Comparison of ENCODE assay signal across 26 mouse cellular contexts in the genomic region with DNA sequence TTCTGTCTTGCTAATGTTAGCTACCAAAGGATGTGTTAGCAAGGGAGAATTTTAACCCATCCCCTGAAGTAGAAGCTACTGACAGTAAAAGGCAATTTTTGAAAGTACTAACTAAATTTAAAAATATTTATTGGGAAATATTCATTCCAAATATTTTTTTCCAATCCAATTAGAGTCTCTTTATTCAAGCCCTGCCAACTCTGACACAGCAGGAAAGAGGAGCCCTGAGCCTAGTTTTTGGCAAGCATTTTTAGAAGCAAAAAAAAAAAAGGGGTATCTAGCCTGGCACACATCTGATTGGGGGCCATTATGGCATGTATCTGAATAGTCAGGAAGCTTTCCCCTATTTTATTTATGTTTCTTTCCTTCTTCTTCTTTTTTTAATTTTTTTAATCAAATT.
"Had no signal": no experiment of that assay in that cellular context is flagged by ENCODE, and none has a peak within 500 bp of the region (broad histone marks: within the 10 kb centered on the region; RNA-seq: fewer than 3 reads in every experiment).

No protein-coding gene starts in this region.

- H3K27me3 ChIP-seq: heart, embryonic 12.5 days; hindbrain, embryonic 13.5 days; hindbrain, embryonic 15.5 days; intestine, embryonic 15.5 days; limb, embryonic 12.5 days; liver, embryonic 13.5 days; liver, embryonic 15.5 days had no signal

- H3K9ac ChIP-seq: heart, embryonic 12.5 days; hindbrain, embryonic 13.5 days; hindbrain, embryonic 15.5 days; intestine, embryonic 15.5 days; limb, embryonic 12.5 days; liver, embryonic 13.5 days; liver, embryonic 15.5 days had no signal

- H3K4me3 ChIP-seq: heart, embryonic 10.5 days; heart, embryonic 12.5 days; hindbrain, embryonic 13.5 days; hindbrain, embryonic 15.5 days; intestine, embryonic 15.5 days; layer of hippocampus, adult 2 months; left cerebral cortex, adult 2 months; limb, embryonic 10.5 days; limb, embryonic 12.5 days; liver, embryonic 13.5 days; liver, embryonic 15.5 days had no signal

- H3K36me3 ChIP-seq: heart, embryonic 10.5 days; heart, embryonic 12.5 days; hindbrain, embryonic 13.5 days; hindbrain, embryonic 15.5 days; intestine, embryonic 15.5 days; limb, embryonic 10.5 days; limb, embryonic 12.5 days; liver, embryonic 13.5 days; liver, embryonic 15.5 days had no signal

- DNase-seq: gastrocnemius, postnatal 14 days; gastrocnemius, postnatal 36 days; heart, adult 18-20 months; heart, postnatal 10 days; heart, postnatal 4 days; kidney, adult 18-20 months; kidney, adult 8-10 months; kidney, postnatal 10 days; kidney, postnatal 25 days; kidney, postnatal 4 days; liver; liver, embryonic 13.5 days; lung, adult 18-20 months had no signal

- H3K4me2 ChIP-seq: heart, embryonic 12.5 days; hindbrain, embryonic 13.5 days; hindbrain, embryonic 15.5 days; intestine, embryonic 15.5 days; limb, embryonic 12.5 days; liver, embryonic 11.5 days; liver, embryonic 13.5 days; liver, embryonic 15.5 days had no signal

- ATAC-seq: inflammation-experienced regulatory T-cells, adult 6 months; intestine, embryonic 15.5 days; intestine, postnatal 0 days had no signal

- H3K9me3 ChIP-seq: heart, embryonic 10.5 days; heart, embryonic 12.5 days; hindbrain, embryonic 13.5 days; hindbrain, embryonic 15.5 days; intestine, embryonic 15.5 days; limb, embryonic 10.5 days; limb, embryonic 12.5 days; liver, embryonic 13.5 days; liver, embryonic 15.5 days had no signal

- H3K27ac ChIP-seq: heart, embryonic 10.5 days; hindbrain, embryonic 13.5 days; hindbrain, embryonic 15.5 days; intestine, embryonic 15.5 days; layer of hippocampus, adult 2 months; left cerebral cortex, adult 2 months; limb, embryonic 10.5 days; limb, embryonic 12.5 days; liver, embryonic 13.5 days; liver, embryonic 15.5 days had no signal

- H3K4me1 ChIP-seq: heart, embryonic 10.5 days; heart, embryonic 12.5 days; hindbrain, embryonic 13.5 days; hindbrain, embryonic 15.5 days; intestine, embryonic 15.5 days; limb, embryonic 10.5 days; limb, embryonic 12.5 days; liver, embryonic 13.5 days had no signal
